20 mouse cellular contexts compared by ENCODE assay signal in genomic region chr17:17454573-17454972, GRCm38 (mm10). TPM values are rescaled to one million over a fixed set of nuclear protein-coding genes. Genes with fewer than 3 reads are reported as not detected.
"Had no signal": no experiment of that assay in that cellular context is flagged by ENCODE, and none has a peak within 500 bp of the region (broad histone marks: within the 10 kb centered on the region; RNA-seq: fewer than 3 reads in every experiment).

No protein-coding gene starts in this region.

- H3K9me3 ChIP-seq: midbrain, embryonic 10.5 days; midbrain, embryonic 13.5 days; midbrain, embryonic 15.5 days; neural tube, embryonic 13.5 days; neural tube, embryonic 15.5 days had no signal

- H3K27ac ChIP-seq: midbrain, embryonic 10.5 days; midbrain, embryonic 13.5 days; midbrain, embryonic 15.5 days; neural tube, embryonic 13.5 days; neural tube, embryonic 15.5 days had no signal

- H3K36me3 ChIP-seq: midbrain, embryonic 13.5 days; midbrain, embryonic 15.5 days; neural tube, embryonic 13.5 days; neural tube, embryonic 15.5 days had no signal

- H3K4me3 ChIP-seq: midbrain, embryonic 10.5 days; midbrain, embryonic 13.5 days; midbrain, embryonic 15.5 days; myocyte; neural tube, embryonic 13.5 days; neural tube, embryonic 15.5 days had no signal

- H3K4me2 ChIP-seq: lung, embryonic 14.5 days; midbrain, embryonic 13.5 days; midbrain, embryonic 15.5 days; neural tube, embryonic 13.5 days; neural tube, embryonic 15.5 days had no signal

- H3K9ac ChIP-seq: lung, embryonic 14.5 days; midbrain, embryonic 13.5 days; midbrain, embryonic 15.5 days; neural tube, embryonic 13.5 days; neural tube, embryonic 15.5 days had no signal

- H3K27me3 ChIP-seq: midbrain, embryonic 13.5 days; midbrain, embryonic 15.5 days; neural tube, embryonic 13.5 days; neural tube, embryonic 15.5 days had no signal

- DNase-seq: lung, adult 18-20 months; lung, embryonic 14.5 days; lung, postnatal 10 days; lung, postnatal 4 days; retina, postnatal 1 day; right cerebral cortex, adult 18-20 months; right cerebral cortex, postnatal 25 days; right cerebral cortex, postnatal 4 days; spleen, adult 18-20 months; thymus, adult 18-20 months; thymus, postnatal 14 days; thymus, postnatal 36 days had no signal

- ATAC-seq: midbrain, embryonic 13.5 days; midbrain, embryonic 15.5 days had no signal

RNA-seq across cellular contexts. Expression of gene Lix1, which starts 52.1 kb away (rescaled TPM):
- total RNA-seq: megakaryocyte-erythroid progenitor cell, adult 5-6 weeks had no signal
- polyA plus RNA-seq: small intestine, adult 2 months had no signal
